Mouse (Mus musculus) heart, embryonic 16.5 days (tissue): ENCODE measurements around the gene Ninj1. TPM values are rescaled to one million over a fixed set of nuclear protein-coding genes. Genes with fewer than 3 reads are reported as not detected.

Experiments used
- ATAC-seq: fragments of 200-750 bp; cut with Nextera tagmentation; replicated peaks from 2 replicates; pipeline ENCODE4 v1.8.0; 2017; ENCODE audit warnings: moderate number of reproducible peaks; ENCODE audit not compliant: insufficient read depth, low FRiP score; ENCODE audit errors: extremely low read depth
- H3K27ac ChIP-seq: fragments of 300-500 bp; sonication (generic); 2 replicates; pipeline ENCODE4 v1.5.1; 2014; ENCODE audit warnings: mild to moderate bottlenecking, low read length, control low read depth, moderate library complexity
- H3K27me3 ChIP-seq: fragments of 300-500 bp; sonication (generic); 2 replicates; pipeline ENCODE4 v1.6.1; 2014; ENCODE audit warnings: low read length, mixed read lengths; ENCODE audit not compliant: control insufficient read depth, insufficient read depth
- H3K36me3 ChIP-seq: fragments of 300-500 bp; sonication (generic); 2 replicates; pipeline ENCODE4 v1.6.1; 2014; ENCODE audit not compliant: control insufficient read depth, insufficient read depth
- H3K4me1 ChIP-seq: fragments of 300-500 bp; sonication (generic); 2 replicates; pipeline ENCODE4 v1.6.1; 2014; ENCODE audit warnings: low read length, mixed read lengths; ENCODE audit not compliant: control insufficient read depth, insufficient read depth
- H3K4me2 ChIP-seq: fragments of 300-500 bp; sonication (generic); 2 replicates; pipeline ENCODE4 v1.6.1; 2014; ENCODE audit warnings: low read depth, mild to moderate bottlenecking, control low read depth, low read length
- H3K4me3 ChIP-seq: fragments of 300-500 bp; sonication (generic); 2 replicates; pipeline ENCODE4 v1.5.1; 2014; ENCODE audit warnings: mild to moderate bottlenecking, control low read depth, low read length
- H3K9ac ChIP-seq: fragments of 300-500 bp; sonication (generic); 2 replicates; pipeline ENCODE4 v1.6.1; 2014; ENCODE audit warnings: low read length, control low read depth
- H3K9me3 ChIP-seq: fragments of 300-500 bp; sonication (generic); replicated peaks from 2 replicates; pipeline ENCODE4 v1.6.1; 2016; ENCODE audit warnings: low read length; ENCODE audit not compliant: control insufficient read depth
- WGBS: fragments of 180-500 bp; shearing (Covaris S2); extraction: QIAGEN DNeasy Blood & Tissue Kit; methylation state at CpG from one replicate; pipeline ENCODE4 v1.1.7; 2014; 5-methylcytosine and 5-hydroxymethylcytosine counted together
- polyA plus RNA-seq: library from polyadenylated mRNA; unstranded; fragments of >200 nt; fragmentation: Nextera tagmentation; extraction: Ambion mirVana; gene quantifications from 2 replicates; pipeline ENCODE4 v1.2.1, GENCODE M21; 2015

Ninj1 gene
- polyA plus RNA-seq, 1 experiment from 2014 or later = 78.8 TPM

- no peak overlapping the region for H3K27ac ChIP-seq
- peaks cover 19% of the 10 kb centered on the region for H3K4me1 ChIP-seq
- no peak overlapping the region for H3K9ac ChIP-seq
- no peak overlapping the region for H3K4me2 ChIP-seq
- WGBS = 79% methylated on average over 4 of the region's 4 CpGs
- no peak overlapping the region for H3K4me3 ChIP-seq
- ATAC-seq = no peak
- H3K36me3 ChIP-seq = no peaks in the 10 kb centered on the region
- H3K27me3 ChIP-seq = peaks cover 5% of the 10 kb centered on the region; the same call in 1 of the 2 replicates
- H3K9me3 ChIP-seq = 0 out of 2 replicates have a peak, but pooled peaks cover 3% of the 10 kb centered on the region
These were observed 32.1 kb downstream of the Ninj1 start for GRCm38 (mm10) chr13:49219367-49219766.

- H3K27ac ChIP-seq = no peak overlapping the region
- peaks cover 13% of the 10 kb centered on the region for H3K4me1 ChIP-seq
- WGBS = 20% methylated on average over 5 of the region's 5 CpGs
- H3K36me3 ChIP-seq = no peaks in the 10 kb centered on the region
- H3K9me3 ChIP-seq = 0 out of 2 replicates have a peak, but pooled peaks cover 3% of the 10 kb centered on the region
- ATAC-seq = no peak
- H3K4me2 ChIP-seq = no peak overlapping the region
- H3K27me3 ChIP-seq = peaks cover 5% of the 10 kb centered on the region; the same call in 1 of the 2 replicates
- H3K9ac ChIP-seq = no peak overlapping the region
- no peak overlapping the region for H3K4me3 ChIP-seq
These were observed 33.6 kb downstream of the Ninj1 start for GRCm38 (mm10) chr13:49220912-49221311.

- Histone ChIP-seq H3K9me3 (0 out of 2 replicates have a peak, but pooled peaks cover 3% of the 10 kb centered on the region), H3K9ac (peak overlapping the region; percentile 18; the same call in 1 of the 2 replicates), H3K4me2 (peak overlapping the region; percentile 22; the same call in 1 of the 2 replicates), H3K4me3 (no peak overlapping the region), H3K36me3 (no peaks in the 10 kb centered on the region), H3K27me3 (peaks cover 5% of the 10 kb centered on the region; the same call in 1 of the 2 replicates), H3K27ac (no peak overlapping the region), H3K4me1 (peaks cover 4% of the 10 kb centered on the region; the same call in 1 of the 2 replicates)
- ATAC-seq = no peak
- 11% methylated on average over 10 of the region's 10 CpGs for WGBS
These were observed 37.0 kb downstream of the Ninj1 start for GRCm38 (mm10) chr13:49224314-49224713.

- ATAC-seq = no peak
- no peaks in the 10 kb centered on the region for H3K36me3 ChIP-seq
- H3K4me1 ChIP-seq = peaks cover 4% of the 10 kb centered on the region; the same call in 1 of the 2 replicates
- H3K4me2 ChIP-seq = no peak overlapping the region
- 36% methylated on average over 6 of the region's 6 CpGs for WGBS
- no peak overlapping the region for H3K4me3 ChIP-seq
- H3K27ac ChIP-seq = no peak overlapping the region
- 0 out of 2 replicates have a peak, but pooled peaks cover 3% of the 10 kb centered on the region for H3K9me3 ChIP-seq
- H3K27me3 ChIP-seq = peaks cover 5% of the 10 kb centered on the region; the same call in 1 of the 2 replicates
- H3K9ac ChIP-seq = 0 out of 2 replicates have a peak overlapping the region, but pooled peaks have one; percentile 18
These were observed 37.4 kb downstream of the Ninj1 start for GRCm38 (mm10) chr13:49224729-49225128.

GRCm38 (mm10) chr13:49225159-49225558, 37.9 kb downstream of the Ninj1 start:
- H3K27ac ChIP-seq = no peak overlapping the region
- WGBS = 61% methylated on average over 3 of the region's 3 CpGs
- 0 out of 2 replicates have a peak, but pooled peaks cover 3% of the 10 kb centered on the region for H3K9me3 ChIP-seq
- H3K36me3 ChIP-seq = no peaks in the 10 kb centered on the region
- no peak for ATAC-seq
- H3K4me3 ChIP-seq = no peak overlapping the region
- H3K4me2 ChIP-seq = no peak overlapping the region
- H3K27me3 ChIP-seq = peaks cover 5% of the 10 kb centered on the region; the same call in 1 of the 2 replicates
- peaks cover 4% of the 10 kb centered on the region; the same call in 1 of the 2 replicates for H3K4me1 ChIP-seq
- no peak overlapping the region for H3K9ac ChIP-seq

GRCm38 (mm10) chr13:49225633-49226032, 38.3 kb downstream of the Ninj1 start:
- no peak for ATAC-seq
- Histone ChIP-seq H3K9me3 (0 out of 2 replicates have a peak, but pooled peaks cover 3% of the 10 kb centered on the region), H3K9ac (no peak overlapping the region), H3K27ac (no peak overlapping the region), H3K4me1 (peaks cover 4% of the 10 kb centered on the region; the same call in 1 of the 2 replicates), H3K4me3 (no peak overlapping the region), H3K4me2 (no peak overlapping the region), H3K27me3 (peaks cover 5% of the 10 kb centered on the region; the same call in 1 of the 2 replicates), H3K36me3 (no peaks in the 10 kb centered on the region)
- WGBS = 31% methylated on average over 4 of the region's 4 CpGs

GRCm38 (mm10) chr13:49233792-49234572, 46.7 kb downstream of the Ninj1 start:
- WGBS = 85% methylated on average over 8 of the region's 8 CpGs
- no peaks in the 10 kb centered on the region for H3K27me3 ChIP-seq
- no peaks in the 10 kb centered on the region for H3K36me3 ChIP-seq
- no peak overlapping the region for H3K9ac ChIP-seq
- H3K4me2 ChIP-seq = no peak overlapping the region
- no peak overlapping the region for H3K4me3 ChIP-seq
- H3K27ac ChIP-seq = no peak overlapping the region
- ATAC-seq = no peak
- peaks cover 5% of the 10 kb centered on the region; the same call in 1 of the 2 replicates for H3K9me3 ChIP-seq
- no peaks in the 10 kb centered on the region for H3K4me1 ChIP-seq

GRCm38 (mm10) chr13:49234711-49235110, 47.4 kb downstream of the Ninj1 start:
- no peak for ATAC-seq
- Histone ChIP-seq H3K27ac (no peak overlapping the region), H3K27me3 (no peaks in the 10 kb centered on the region), H3K4me1 (no peaks in the 10 kb centered on the region), H3K36me3 (no peaks in the 10 kb centered on the region), H3K9me3 (peaks cover 5% of the 10 kb centered on the region; the same call in 1 of the 2 replicates), H3K4me3 (no peak overlapping the region), H3K4me2 (no peak overlapping the region), H3K9ac (no peak overlapping the region)
- 92% methylated on average over 4 of the region's 4 CpGs for WGBS

GRCm38 (mm10) chr13:49237617-49238016, 50.3 kb downstream of the Ninj1 start:
- Histone ChIP-seq H3K4me1 (no peaks in the 10 kb centered on the region), H3K9ac (no peak overlapping the region), H3K27me3 (no peaks in the 10 kb centered on the region), H3K27ac (no peak overlapping the region), H3K4me3 (no peak overlapping the region), H3K36me3 (no peaks in the 10 kb centered on the region), H3K9me3 (peaks cover 5% of the 10 kb centered on the region; the same call in 1 of the 2 replicates), H3K4me2 (no peak overlapping the region)
- WGBS = 84% methylated on average over 8 of the region's 8 CpGs
- ATAC-seq = no peak
